Mouse (Mus musculus): ENCODE data around the gene Pimreg.

Gene Pimreg

GRCm38 (mm10) chr11:72041768-72042607 lies at the start of gene Pimreg:
Gene Pimreg, plus strand, starts transcription at chr11:72042032.
- peak; percentile 89 for DNase-seq (ENCODE audit: inconsistent ontology term)

DNA sequence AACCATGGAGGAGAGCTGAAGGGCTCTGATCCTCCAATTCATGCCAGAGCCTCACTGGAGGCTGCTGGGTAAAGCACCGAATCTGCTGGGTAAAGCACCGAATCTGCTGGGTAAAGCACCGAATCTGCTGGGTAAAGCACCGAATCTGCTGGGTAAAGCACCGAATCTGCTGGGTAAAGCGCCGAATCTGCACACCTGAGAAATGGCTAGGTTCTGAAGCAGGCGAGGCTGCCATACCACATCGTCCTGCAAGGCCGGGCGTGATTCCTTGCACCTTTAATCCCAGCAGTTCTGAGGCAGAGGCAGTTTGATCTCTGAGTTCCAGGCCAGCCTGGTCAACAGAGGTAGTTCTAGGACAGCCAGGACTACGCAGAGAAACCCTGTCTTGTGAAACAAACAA lies 49.4 kb upstream of the Pimreg start:
- no peak for DNase-seq (ENCODE audit: inconsistent ontology term)

GRCm38 (mm10) chr11:71995968-71996511 lies 45.8 kb upstream of the Pimreg start:
- peak; percentile 87 for DNase-seq (ENCODE audit: inconsistent ontology term)

DNA sequence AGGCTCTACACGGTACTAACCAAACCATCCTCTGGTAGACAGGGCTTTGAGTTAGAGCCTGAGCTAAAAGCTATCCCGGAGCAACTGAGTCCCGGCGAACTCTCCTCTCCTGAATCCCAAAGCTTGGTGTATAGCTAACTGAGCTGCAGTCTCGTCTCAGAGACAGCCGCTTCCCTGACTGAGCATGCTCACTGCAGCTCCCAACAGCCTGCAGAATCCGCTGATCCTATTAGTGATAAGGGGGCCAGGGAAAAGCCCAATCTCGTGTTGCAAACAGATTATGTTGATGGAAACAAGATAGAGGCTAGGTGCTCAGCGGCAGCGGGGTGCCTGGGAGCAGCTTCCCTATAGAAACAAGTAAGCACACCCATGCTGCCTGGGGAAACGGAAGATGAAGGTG lies 45.0 kb upstream of the Pimreg start:
- no peak for DNase-seq (ENCODE audit: inconsistent ontology term)

DNA sequence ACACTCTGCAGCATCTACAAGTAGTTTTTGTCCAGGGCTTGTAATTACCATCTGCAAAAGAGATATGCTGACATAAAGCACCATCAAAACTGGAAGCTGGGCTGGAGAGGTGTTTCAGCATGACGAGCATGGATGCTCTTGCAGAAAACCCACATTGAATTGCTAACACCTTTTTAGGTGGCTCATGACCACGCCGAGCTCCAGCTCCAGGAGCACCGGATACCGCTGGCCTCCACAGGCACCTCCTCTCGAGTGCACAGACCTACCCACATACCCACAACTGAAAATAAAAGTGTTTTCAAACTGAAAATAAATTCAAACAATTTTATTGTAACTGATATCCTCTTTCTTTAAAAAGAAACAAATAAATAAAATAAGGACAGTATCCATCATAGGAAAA lies 41.6 kb upstream of the Pimreg start:
- no peak for DNase-seq (ENCODE audit: inconsistent ontology term)

DNA sequence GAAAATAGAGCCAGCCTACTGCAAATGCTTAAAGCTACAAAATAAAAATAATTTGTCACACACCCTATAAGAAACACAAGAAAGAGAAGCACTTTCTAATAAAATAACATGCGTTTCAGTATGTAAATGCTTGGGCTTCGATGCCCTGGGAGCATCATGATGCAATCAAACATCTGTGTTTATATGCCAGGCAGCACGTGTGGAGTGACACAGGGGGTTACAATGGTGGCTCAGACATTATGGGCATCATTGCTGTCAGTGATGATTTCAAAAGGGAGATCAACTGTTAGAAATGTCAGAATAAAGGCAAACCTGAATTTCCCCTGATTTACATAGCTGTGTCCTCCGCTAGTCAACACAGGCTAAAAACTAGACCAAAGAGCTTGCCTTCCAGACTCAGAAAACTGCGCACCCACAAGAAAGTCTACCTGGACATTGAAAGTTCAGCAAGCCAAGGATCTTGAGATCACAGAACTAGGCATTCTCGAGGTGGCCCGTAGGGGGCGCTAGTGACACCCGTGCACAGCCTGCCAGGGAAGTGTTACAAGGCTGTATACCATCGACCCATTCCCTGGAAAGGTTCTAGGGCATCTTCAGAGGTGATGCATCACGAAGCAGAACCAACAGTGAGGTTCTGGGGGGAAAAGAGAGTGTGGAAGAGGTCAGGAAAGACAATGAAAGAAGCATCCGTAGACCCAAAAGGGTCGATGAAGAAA lies 39.5 kb upstream of the Pimreg start:
- DNase-seq (ENCODE audit: inconsistent ontology term), result no peak

DNA sequence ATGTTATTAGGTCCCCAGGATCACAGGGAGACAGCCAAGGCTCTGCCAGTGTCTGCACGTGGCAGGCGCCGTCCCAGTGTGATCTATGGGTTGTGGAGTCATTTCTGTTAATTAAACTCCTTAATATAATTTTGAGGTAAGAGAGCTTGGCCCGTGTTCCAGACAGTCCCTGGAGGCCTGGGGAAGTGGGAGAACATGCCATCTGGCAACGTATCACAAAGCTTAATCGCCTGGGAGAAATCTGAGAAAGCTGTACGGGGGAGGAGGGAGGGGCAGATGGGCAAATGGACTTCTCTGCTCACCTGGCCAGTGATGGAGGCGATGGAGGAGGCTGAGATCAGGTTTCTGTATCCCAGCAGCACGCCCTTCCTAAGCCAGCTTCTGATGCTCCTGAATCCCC lies 38.7 kb upstream of the Pimreg start:
- no peak for DNase-seq (ENCODE audit: inconsistent ontology term)

DNA sequence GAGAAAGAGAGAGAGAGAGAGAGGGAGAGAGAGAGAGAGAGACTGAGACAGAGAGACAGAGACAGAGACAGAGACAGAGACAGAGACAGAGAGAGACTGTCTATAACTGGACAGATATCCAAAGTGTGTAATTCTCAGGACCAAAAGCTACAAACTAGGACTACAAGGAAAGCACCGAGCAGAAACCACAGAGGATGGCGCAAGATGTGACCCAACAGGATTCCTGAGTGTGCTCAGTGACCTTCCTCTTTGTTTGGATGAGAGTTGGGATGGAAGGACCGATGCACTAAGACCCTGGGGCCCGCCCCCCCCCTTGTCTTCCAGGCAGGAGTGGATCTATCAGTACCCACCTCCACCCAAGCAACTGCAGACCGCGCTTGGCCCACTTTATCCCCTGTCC lies 36.3 kb upstream of the Pimreg start:
- DNase-seq (ENCODE audit: inconsistent ontology term), result no peak

GRCm38 (mm10) chr11:72010367-72010766 lies 31.5 kb upstream of the Pimreg start:
- DNase-seq (ENCODE audit: inconsistent ontology term), result peak; percentile 80

GRCm38 (mm10) chr11:72010940-72011722 lies 30.7 kb upstream of the Pimreg start:
- DNase-seq (ENCODE audit: inconsistent ontology term), result no peak

- DNase-seq (ENCODE audit: inconsistent ontology term), result no peak
Observed at GRCm38 (mm10) chr11:72011955-72012354, 29.9 kb upstream of the Pimreg start.

- DNase-seq (ENCODE audit: inconsistent ontology term), result no peak
Observed at GRCm38 (mm10) chr11:72014674-72015073, 27.2 kb upstream of the Pimreg start.

DNA sequence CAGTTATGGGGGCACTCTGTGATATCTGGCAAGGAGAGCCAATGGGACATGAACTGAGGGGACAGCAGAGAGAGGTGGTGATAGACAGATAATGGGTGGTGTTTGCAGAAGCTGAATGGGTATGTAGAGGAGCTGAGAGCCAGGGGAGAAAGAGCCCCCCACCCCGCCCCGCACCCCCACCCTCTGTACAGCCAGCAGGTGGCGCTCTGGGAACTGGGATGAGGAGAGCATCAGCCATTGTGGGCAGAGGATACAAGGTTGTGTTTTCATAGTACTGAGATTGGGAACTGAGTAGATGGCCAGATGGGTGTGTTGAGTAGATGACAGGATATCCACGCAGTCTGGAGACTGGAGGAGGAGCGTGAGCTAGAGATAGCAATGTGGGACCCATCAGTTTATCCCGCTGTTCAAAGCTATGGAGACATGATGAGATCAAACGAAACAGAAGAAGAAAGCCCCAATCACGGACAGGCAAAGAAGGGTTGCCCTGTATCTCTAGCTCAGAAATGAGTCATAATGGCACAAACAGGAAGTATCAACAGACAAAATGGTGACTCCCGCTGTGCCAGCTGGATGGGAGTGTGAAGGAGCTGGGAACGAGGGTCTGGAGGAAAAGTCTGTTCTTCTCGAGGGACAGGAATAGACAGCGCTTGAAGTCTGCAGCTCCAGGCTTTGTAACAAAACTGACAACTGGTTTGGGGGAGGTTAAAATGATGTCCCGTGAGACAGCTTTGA lies 25.1 kb upstream of the Pimreg start:
- DNase-seq (ENCODE audit: inconsistent ontology term), result no peak

DNA sequence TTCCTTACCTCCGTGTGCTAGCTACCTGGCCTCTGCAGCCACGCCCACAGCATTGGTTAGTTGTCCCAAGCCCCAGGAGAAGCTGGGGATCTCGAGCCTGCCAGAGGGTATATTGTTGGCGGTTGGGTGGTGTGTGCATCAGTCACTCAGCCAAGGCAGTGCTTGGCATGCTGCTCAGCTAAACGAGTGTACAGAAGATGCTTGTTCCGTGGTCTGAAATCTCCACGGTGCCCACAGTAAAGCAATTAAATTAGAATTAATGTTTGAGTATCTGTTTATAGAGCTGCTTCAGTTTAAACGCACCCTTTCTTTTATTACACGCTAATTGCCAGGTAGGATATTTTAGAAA lies 24.6 kb upstream of the Pimreg start:
- no peak for DNase-seq (ENCODE audit: inconsistent ontology term)

DNA sequence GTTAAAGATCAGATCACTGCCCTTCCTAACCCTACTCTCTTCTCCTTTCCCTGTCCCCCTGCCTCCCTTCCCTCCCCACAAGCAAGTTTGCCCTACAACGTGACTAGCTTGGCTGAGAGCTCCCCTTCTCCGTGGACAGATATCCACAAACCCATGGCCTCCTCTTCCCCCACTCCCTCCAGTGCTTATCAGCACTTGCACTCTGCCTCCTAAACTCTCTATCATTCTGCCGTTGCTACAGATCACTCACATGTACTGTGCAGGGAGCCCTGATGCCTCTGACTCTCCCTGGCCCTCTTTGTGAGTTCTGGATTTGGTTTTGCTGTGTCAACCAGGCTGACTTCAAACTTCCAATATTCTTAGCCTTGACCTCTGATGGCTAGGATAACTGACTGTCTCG lies 20.8 kb upstream of the Pimreg start:
- DNase-seq (ENCODE audit: inconsistent ontology term), result no peak

- no peak for DNase-seq (ENCODE audit: inconsistent ontology term)
Observed at GRCm38 (mm10) chr11:72022827-72023226, 19.0 kb upstream of the Pimreg start.

- DNase-seq (ENCODE audit: inconsistent ontology term), result peak; percentile 16
Observed at GRCm38 (mm10) chr11:72023581-72023980, 18.3 kb upstream of the Pimreg start.

DNA sequence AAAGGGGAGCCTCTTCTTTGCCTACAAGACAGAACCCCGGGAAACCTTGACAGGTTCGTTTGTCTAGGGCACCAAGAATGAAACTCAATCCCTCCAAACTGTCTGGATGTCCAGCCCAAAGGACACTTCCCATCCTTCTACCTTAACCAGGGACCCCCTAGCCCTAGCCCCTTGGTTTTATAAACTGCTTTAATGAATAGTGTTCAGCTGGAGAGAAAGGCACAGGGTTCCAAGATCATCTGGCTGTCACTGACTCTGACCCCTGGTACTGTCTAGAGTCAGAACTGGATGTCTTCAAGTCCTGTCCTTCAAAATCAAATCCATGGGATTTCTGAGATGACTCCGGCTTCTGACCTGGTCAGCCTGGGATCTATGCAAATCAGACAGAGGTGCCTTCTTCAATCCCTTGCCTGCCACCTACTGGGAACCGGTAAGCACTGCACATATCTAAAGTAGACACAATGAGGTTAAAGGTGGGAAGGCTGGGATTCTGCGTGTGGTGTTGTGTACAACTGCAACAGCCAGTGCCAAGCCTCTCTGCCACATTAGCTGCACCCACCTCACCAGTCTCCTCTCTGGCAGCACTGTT lies 17.5 kb upstream of the Pimreg start:
- DNase-seq (ENCODE audit: inconsistent ontology term), result peak; percentile 65

GRCm38 (mm10) chr11:72025843-72026242 lies 16.0 kb upstream of the Pimreg start:
- no peak for DNase-seq (ENCODE audit: inconsistent ontology term)

DNA sequence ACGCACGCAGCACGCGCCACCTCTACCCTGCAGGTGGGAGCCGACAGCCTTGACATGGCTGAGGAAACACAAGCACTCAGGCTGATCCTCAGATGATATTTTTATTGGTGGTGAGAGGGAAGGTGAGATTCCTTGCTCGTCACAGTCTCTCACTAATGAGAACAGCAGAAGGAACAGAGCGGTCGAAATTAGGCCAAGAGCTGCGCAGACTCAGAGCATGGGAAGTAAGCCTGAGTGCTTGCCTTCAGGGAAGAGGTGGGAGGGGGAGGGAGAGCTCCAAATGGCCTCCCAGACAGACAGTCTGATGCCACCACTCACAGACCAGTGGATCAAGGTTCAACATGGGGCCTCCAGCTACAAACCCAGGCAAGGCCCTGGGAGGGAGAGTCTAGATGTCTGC lies 15.3 kb upstream of the Pimreg start:
- no peak for DNase-seq (ENCODE audit: inconsistent ontology term)

DNA sequence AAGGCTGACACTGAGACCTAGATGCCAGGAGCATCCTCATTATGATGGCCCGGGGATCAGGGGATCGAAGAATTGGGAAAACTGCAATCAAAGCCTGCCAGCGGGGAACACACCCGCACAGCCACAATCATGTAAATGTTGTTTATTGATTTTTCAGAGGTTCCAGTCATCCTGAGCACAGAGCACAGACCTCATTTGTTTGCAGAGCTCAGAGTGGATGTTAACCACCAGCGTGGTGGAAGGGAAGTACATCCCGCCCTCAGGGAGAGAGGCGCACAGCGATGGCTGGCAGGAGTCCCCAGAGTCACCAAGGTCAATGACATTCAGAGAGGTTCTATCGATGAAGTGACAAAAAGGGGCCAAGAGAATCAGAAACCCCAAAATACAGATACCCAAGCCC lies 14.0 kb upstream of the Pimreg start:
- DNase-seq (ENCODE audit: inconsistent ontology term), result no peak

All from Muller cell, postnatal 12 days (primary cell).